Mouse (Mus musculus) ES-E14 (cell line): ENCODE results near the gene Ndufaf7. TPM values are rescaled to one million over a fixed set of nuclear protein-coding genes. Genes with fewer than 3 reads are reported as not detected.

Experiments
- DNase-seq: peaks from one replicate; pipeline ENCODE4 v3.0.0-alpha.2; 2013; ENCODE audit warnings: low read depth, low spot score
- H3K27ac ChIP-seq: 2 replicates; pipeline ENCODE4 v1.5.1; 2012; ENCODE audit warnings: low read depth, mild to moderate bottlenecking, low read length, moderate library complexity, mixed read lengths; ENCODE audit not compliant: poor library complexity, insufficient read depth, severe bottlenecking
- H3K36me3 ChIP-seq: 2 replicates; pipeline ENCODE4 v1.6.1; 2012; ENCODE audit warnings: mild to moderate bottlenecking, low read length, moderate library complexity, mixed read lengths; ENCODE audit not compliant: control insufficient read depth, poor library complexity, insufficient read depth, severe bottlenecking
- H3K4me1 ChIP-seq, 2 experiments: fragments of 150-350 bp in 1 of 2; sonication (generic) in 1 of 2; 2 replicates each; pipeline ENCODE4 v1.6.1; 2012; ENCODE audit warnings: low read length in 2 of 2, mild to moderate bottlenecking in 1 of 2, mixed read lengths in 1 of 2; ENCODE audit not compliant: control insufficient read depth in 2 of 2, insufficient read depth in 2 of 2, poor library complexity in 1 of 2
- H3K4me3 ChIP-seq, 2 experiments: fragments of 150-350 bp in 1 of 2; sonication (generic) in 1 of 2; 2 replicates each; pipeline ENCODE4 v1.5.1; 2012; ENCODE audit warnings: low read length in 2 of 2, low read depth in 1 of 2, mild to moderate bottlenecking in 1 of 2, mixed read lengths in 1 of 2; ENCODE audit not compliant: insufficient read depth in 1 of 2, poor library complexity in 1 of 2, severe bottlenecking in 1 of 2
- H3K9ac ChIP-seq: 2 replicates; pipeline ENCODE4 v1.6.1; 2012; ENCODE audit warnings: low read depth, mild to moderate bottlenecking, low read length, mixed read lengths; ENCODE audit not compliant: poor library complexity, insufficient read depth, severe bottlenecking
- H3K9me3 ChIP-seq: fragments of 150-350 bp; sonication (generic); 2 replicates; pipeline ENCODE4 v1.6.1; 2012; ENCODE audit warnings: low read depth, mild to moderate bottlenecking, low read length; ENCODE audit not compliant: control insufficient read depth, insufficient read depth
- CHD2 ChIP-seq: IDR thresholded peaks from 2 replicates; pipeline ENCODE4 v1.6.1; 2014; ENCODE audit warnings: mild to moderate bottlenecking, low read depth, low read length, inconsistent platforms
- HCFC1 ChIP-seq: IDR thresholded peaks from 2 replicates; pipeline ENCODE4 v1.6.1; 2012; ENCODE audit warnings: low read length, inconsistent platforms, borderline replicate concordance; ENCODE audit not compliant: insufficient read depth
- MAFK ChIP-seq: IDR thresholded peaks from 2 replicates; pipeline ENCODE4 v1.6.1; 2014; ENCODE audit warnings: mild to moderate bottlenecking, low read depth, low read length, inconsistent platforms; ENCODE audit not compliant: insufficient read depth
- ZC3H11A ChIP-seq: IDR thresholded peaks from 2 replicates; pipeline ENCODE4 v1.6.1; 2012; ENCODE audit warnings: low read depth, mild to moderate bottlenecking, inconsistent platforms, low read length, borderline replicate concordance
- ZNF384 ChIP-seq: IDR thresholded peaks from 2 replicates; pipeline ENCODE4 v1.6.1; 2012; ENCODE audit warnings: low read depth, low read length, inconsistent platforms
- in situ Hi-C, 2 experiments: fragments of 600-800 bp; cut with MboI; formaldehyde crosslinking; loops; one replicate each; pipeline ENCODE4 v1.15.1; 2025; ENCODE audit warnings: low sequenced_read_pairs in 2 of 2, inconsistent platforms in 1 of 2; ENCODE audit not compliant: unreplicated experiment in 2 of 2
- total RNA-seq: library from RNA; depleted of rRNA; stranded (reverse); fragments of 300-350 nt; gene quantifications from 2 replicates; pipeline ENCODE4 v1.2.3, GENCODE M21; 2012

The Ndufaf7 gene
- total RNA-seq, 1 experiment, result 20.8 TPM

DNA sequence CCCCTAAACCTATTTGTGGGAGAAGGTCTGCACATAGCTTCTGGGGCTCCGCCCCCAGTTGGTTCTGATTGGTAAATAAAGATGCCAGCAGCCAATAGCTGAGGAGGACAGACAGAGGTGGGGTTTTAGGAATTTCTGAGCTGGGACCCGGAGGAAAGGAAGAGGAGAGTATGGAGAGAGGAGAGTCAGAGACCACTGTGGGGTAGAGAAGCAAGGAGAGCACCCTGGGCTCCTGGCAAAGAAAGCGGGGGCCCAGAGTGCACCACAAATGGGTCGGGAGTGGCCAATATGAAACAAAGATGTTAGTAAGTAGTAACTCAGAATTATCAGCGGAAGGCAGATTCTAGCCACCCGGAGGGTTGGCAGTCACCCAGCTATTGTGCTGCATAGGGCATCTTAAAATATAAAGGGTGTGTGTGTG, 24.1 kb upstream of the Ndufaf7 start:
- peak overlapping the region; percentile 85 for H3K9ac ChIP-seq
- peak overlapping the region; percentile 84 to 86 for H3K4me3 ChIP-seq
- in situ Hi-C loops, result no loop called here

DNA sequence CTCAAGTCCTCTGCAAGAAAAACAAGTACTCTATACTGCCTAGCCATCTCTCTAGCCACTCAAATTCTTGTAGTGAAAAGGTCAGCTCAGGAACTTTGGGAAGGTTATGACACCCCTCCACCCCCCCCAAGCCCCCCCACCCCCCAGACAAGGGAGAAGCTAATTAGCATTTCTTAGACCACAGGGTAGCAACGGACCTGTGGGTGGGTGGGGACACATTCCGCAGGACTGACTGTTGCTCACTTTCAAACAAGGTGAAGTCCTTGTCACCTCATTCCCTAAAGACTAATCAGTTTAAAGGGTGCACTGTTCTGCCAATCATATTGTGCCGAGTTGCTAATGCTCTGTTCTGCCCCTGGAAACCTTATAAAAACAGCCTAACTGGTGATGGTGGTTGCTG, 23.0 kb upstream of the Ndufaf7 start:
- Histone ChIP-seq H3K4me3 (peak overlapping the region; percentile 9 to 84), H3K4me1 (peaks cover 3 to 4% of the 10 kb centered on the region in 2 experiments; a peak in 3 of 4 replicates), H3K9ac (no peak overlapping the region; the same call in 1 of the 2 replicates), H3K36me3 (peaks cover 6% of the 10 kb centered on the region), H3K27ac (peak overlapping the region; percentile 87), H3K9me3 (no peaks in the 10 kb centered on the region)
- DNase-seq, result peak; percentile 39
- TF ChIP-seq HCFC1 (no peak), MAFK (no peak)
- in situ Hi-C loops, result no loop called here

More for the DNA sequence above, 24.1 kb upstream of the Ndufaf7 start:
- H3K27ac ChIP-seq, result peak overlapping the region; percentile 87
- TF ChIP-seq HCFC1, result no peak
- 0 out of 2 replicates have a peak, but pooled peaks have one; percentile 57 for TF ChIP-seq CHD2
- peak; percentile 59 for DNase-seq
- peaks cover 3 to 4% of the 10 kb centered on the region in 2 experiments; a peak in 3 of 4 replicates for H3K4me1 ChIP-seq
- no peaks in the 10 kb centered on the region for H3K9me3 ChIP-seq
- no peaks in the 10 kb centered on the region for H3K36me3 ChIP-seq

DNA sequence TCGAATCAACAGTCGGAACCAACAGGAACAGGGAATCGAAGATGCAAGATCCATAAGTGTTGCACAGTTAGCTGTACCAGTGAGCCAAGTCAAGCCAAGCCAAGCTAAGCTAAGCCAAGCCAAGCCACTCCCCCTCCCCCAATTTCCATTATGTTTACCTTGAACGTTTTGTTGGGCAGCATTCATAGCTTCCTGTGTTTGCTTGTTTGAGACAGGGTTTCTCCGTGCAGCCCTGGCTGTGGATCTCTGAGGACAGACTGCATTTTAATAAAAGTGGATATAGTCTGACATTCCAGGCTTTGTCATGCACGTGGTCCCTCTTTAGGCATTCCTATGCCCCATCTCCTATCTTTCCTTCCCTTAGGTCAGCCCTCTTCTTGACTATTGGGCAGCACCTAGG, 21.2 kb upstream of the Ndufaf7 start:
- Histone ChIP-seq H3K4me1 (peaks cover 3 to 4% of the 10 kb centered on the region in 2 experiments; a peak in 3 of 4 replicates), H3K9ac (peak overlapping the region; percentile 27; the same call in 1 of the 2 replicates), H3K36me3 (peaks cover 14% of the 10 kb centered on the region), H3K4me3 (peak overlapping the region; percentile 60 to 66), H3K27ac (peak overlapping the region; percentile 57; the same call in 1 of the 2 replicates), H3K9me3 (no peaks in the 10 kb centered on the region)
- in situ Hi-C loops, result no loop called here
- TF ChIP-seq ZC3H11A (no peak), MAFK (no peak), CHD2 (no peak), ZNF384 (no peak), HCFC1 (no peak)
- no peak for DNase-seq

DNA sequence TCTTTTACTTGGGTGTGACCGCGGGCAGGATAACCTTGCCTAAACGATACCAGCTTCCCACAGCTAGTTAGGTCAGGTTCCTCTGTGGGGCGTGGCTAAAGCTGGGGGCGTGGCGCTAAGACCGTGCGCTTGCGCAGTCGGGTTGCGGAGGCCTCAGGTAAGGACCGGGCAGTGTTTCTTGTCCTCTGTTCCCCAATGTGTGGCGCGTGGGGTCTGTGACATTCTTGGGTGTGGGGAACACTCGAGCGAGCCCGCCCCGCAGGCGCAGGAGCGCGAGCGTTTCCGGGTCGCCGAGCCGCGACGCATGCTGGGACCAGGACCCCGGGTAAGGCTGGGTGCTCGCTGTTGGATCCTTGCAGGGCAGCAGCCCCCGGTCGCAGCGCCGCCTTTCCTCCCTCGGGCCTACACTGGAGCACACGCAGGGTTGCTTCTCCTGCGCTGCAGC, 20.5 kb upstream of the Ndufaf7 start, which contains the start of gene Cebpzos:
Gene Cebpzos (plus strand): TSS at position 132 of the 445 bp plus-strand sequence.
- Histone ChIP-seq H3K4me3 (peak within 1 kb of the TSS; percentile 60 to 66), H3K27ac (peak within 1 kb of the TSS; percentile 57), H3K36me3 (peaks cover 19% of the 10 kb centered on the region), H3K9ac (peak within 1 kb of the TSS; percentile 93), H3K4me1 (peaks cover 3 to 4% of the 10 kb centered on the region in 2 experiments; a peak in 3 of 4 replicates), H3K9me3 (no peaks in the 10 kb centered on the region)
- peak; percentile 93 for DNase-seq
- TF ChIP-seq MAFK (no peak), ZNF384 (no peak)
- in situ Hi-C loops, result no loop called here

DNA sequence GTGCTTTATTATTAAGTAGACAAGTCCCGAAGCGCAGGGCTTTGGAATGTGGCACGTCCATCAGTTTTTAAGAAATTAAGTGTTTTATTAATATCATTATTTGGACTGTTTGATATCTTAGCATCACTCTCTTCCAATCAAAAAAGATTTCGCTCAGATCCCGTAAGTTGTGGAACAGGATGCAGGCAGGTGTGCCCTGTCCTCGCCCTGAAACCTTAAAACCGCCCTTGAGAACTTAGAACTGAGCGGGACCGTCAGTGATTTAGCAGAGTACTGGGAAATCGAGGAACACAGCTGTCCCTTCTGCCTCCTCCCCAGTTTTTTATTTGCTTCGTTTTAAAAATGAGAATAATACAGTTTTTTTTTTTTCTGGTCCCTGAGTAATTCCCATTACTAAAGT, 20.0 kb upstream of the Ndufaf7 start:
- no peak for TF ChIP-seq HCFC1
- TF ChIP-seq MAFK, result no peak
- TF ChIP-seq ZC3H11A, result no peak
- TF ChIP-seq CHD2, result no peak
- no peak for TF ChIP-seq ZNF384
- no peak for DNase-seq
- Histone ChIP-seq H3K9me3 (no peaks in the 10 kb centered on the region), H3K27ac (peak overlapping the region; percentile 47; the same call in 1 of the 2 replicates), H3K36me3 (peaks cover 19% of the 10 kb centered on the region), H3K4me3 (peak overlapping the region; percentile 60 to 66), H3K9ac (peak overlapping the region; percentile 93), H3K4me1 (peaks cover 3 to 4% of the 10 kb centered on the region in 2 experiments; a peak in 3 of 4 replicates)
- in situ Hi-C loops, result no loop called here
